Comparison of ENCODE assay signal across 25 mouse cellular contexts in genomic region chr3:146145501-146145900, GRCm38 (mm10). TPM values are rescaled to one million over a fixed set of nuclear protein-coding genes. Genes with fewer than 3 reads are reported as not detected.
A peak's percentile ranks its signal among the peaks of the same experiment; 100 is the strongest.
DNase-seq lines count a peak whose midpoint lies in the region; ATAC-seq and TF ChIP-seq lines count a peak whose summit lies in the region.
"Had no signal": no experiment of that assay in that cellular context is flagged by ENCODE, and none has a peak within 500 bp of the region (broad histone marks: within the 10 kb centered on the region; RNA-seq: fewer than 3 reads in every experiment).

No protein-coding gene starts in this region.

- TF ChIP-seq RAD21 in MEL (IDR thresholded peaks at IDR 0.05; ENCODE audit: low read depth, low read length) = no peak

- no peak overlapping the region for H3K4me3 ChIP-seq in intestine, postnatal 0 days (ENCODE audit: low read depth, low read length)
- no peak overlapping the region for H3K4me3 ChIP-seq in intestine, embryonic 15.5 days (replicated peaks)
- peak overlapping the region; percentile 36 to 41; a peak in 3 of 4 replicates for H3K4me3 ChIP-seq in MEL (ENCODE audit: control insufficient read depth in 1 of 2, insufficient read depth in 1 of 2, low read depth in 2 of 2, low read length in 2 of 2)
- H3K4me3 ChIP-seq: embryonic facial prominence, embryonic 12.5 days; heart, embryonic 12.5 days; midbrain, embryonic 15.5 days had no signal

- TF ChIP-seq EP300 in MEL (IDR thresholded peaks at IDR 0.05; ENCODE audit: low read depth in 1 of 2, low read length in 2 of 2) = no peak

- H3K4me1 ChIP-seq in intestine, postnatal 0 days (replicated peaks; ENCODE audit: control insufficient read depth, insufficient read depth, low read length) = no peaks in the 10 kb centered on the region
- H3K4me1 ChIP-seq in intestine, embryonic 15.5 days (replicated peaks) = no peaks in the 10 kb centered on the region; the same call in 1 of the 2 replicates
- H3K4me1 ChIP-seq in MEL (ENCODE audit: control insufficient read depth in 1 of 2, insufficient read depth in 2 of 2, low read length in 2 of 2) = peaks cover 6 to 7% of the 10 kb centered on the region in 2 experiments

- H3K27ac ChIP-seq in intestine, postnatal 0 days (ENCODE audit: low read depth, low read length) = no peak overlapping the region
- no peak overlapping the region for H3K27ac ChIP-seq in intestine, embryonic 15.5 days
- peak overlapping the region; percentile 29; the same call in 1 of the 2 replicates for H3K27ac ChIP-seq in MEL (ENCODE audit: control insufficient read depth, low read depth, low read length)
- H3K27ac ChIP-seq: embryonic facial prominence, embryonic 12.5 days; midbrain, embryonic 15.5 days had no signal

- no peak for ATAC-seq in intestine, postnatal 0 days
- ATAC-seq in intestine, embryonic 15.5 days = no peak
- peak; percentile 61 for ATAC-seq in megakaryocyte-erythroid progenitor cell, adult 5-6 weeks (replicated peaks; ENCODE audit: low FRiP score, low TSS enrichment, poor library complexity, severe bottlenecking)
- ATAC-seq: forebrain, embryonic 16.5 days; midbrain, embryonic 15.5 days had no signal

- no peak overlapping the region for H3K4me2 ChIP-seq in intestine, postnatal 0 days (replicated peaks; ENCODE audit: low read depth)
- H3K4me2 ChIP-seq in intestine, embryonic 15.5 days (replicated peaks) = no peak overlapping the region
- H3K4me2 ChIP-seq: embryonic facial prominence, embryonic 12.5 days; heart, embryonic 12.5 days; midbrain, embryonic 15.5 days had no signal

- H3K27me3 ChIP-seq in intestine, postnatal 0 days (replicated peaks; ENCODE audit: control insufficient read depth, insufficient read depth, low read length) = no peaks in the 10 kb centered on the region
- no peaks in the 10 kb centered on the region for H3K27me3 ChIP-seq in intestine, embryonic 15.5 days (replicated peaks)
- H3K27me3 ChIP-seq in MEL (ENCODE audit: control insufficient read depth in 1 of 2, insufficient read depth in 2 of 2, low read length in 2 of 2) = no peaks in the 10 kb centered on the region; a peak in 2 of 4 replicates

- 59% methylated on average over 5 of the region's 5 CpGs for WGBS in intestine, postnatal 0 days
- WGBS in intestine, embryonic 15.5 days = 59% methylated on average over 5 of the region's 5 CpGs

- no peaks in the 10 kb centered on the region for H3K79me2 ChIP-seq in MEL (ENCODE audit: control insufficient read depth, insufficient read depth, low read length, poor library complexity)

- TF ChIP-seq CTCF in intestine, postnatal 0 days (IDR thresholded peaks at IDR 0.05; ENCODE audit: low read depth) = peak; percentile 66
- peak in 2 of 3 experiments; percentile 20 to 38; a peak in 3 of 6 replicates for TF ChIP-seq CTCF in MEL (IDR thresholded peaks at IDR 0.05 in 2 of 3, conservative IDR thresholded peaks at IDR 0.05 in 1 of 3; ENCODE audit: control insufficient read depth in 1 of 3, insufficient read depth in 1 of 3, low read depth in 2 of 3, low read length in 3 of 3, poor library complexity in 1 of 3, severe bottlenecking in 1 of 3)

- TF ChIP-seq POLR2A in MEL (IDR thresholded peaks at IDR 0.05; ENCODE audit: control insufficient read depth in 1 of 2, insufficient read depth in 1 of 2, low read depth in 1 of 2, low read length in 2 of 2, poor library complexity in 1 of 2) = no peak

- DNase-seq in 3T3-L1 (ENCODE audit: low read depth, low spot score) (peak; percentile 14), MEL (ENCODE audit: low read depth, low spot score) (peak; percentile 68)
- no peak for DNase-seq in spleen, adult 12 weeks (ENCODE audit: low spot score)
- no peak for DNase-seq in layer of hippocampus, adult 18-20 months (ENCODE audit: low spot score in 2 of 2)
- no peak for DNase-seq in spleen, postnatal 4 days (ENCODE audit: low spot score in 2 of 2)
- DNase-seq: adrenal gland, postnatal 10 days; cerebellum, adult 18-20 months; heart, postnatal 36 days; kidney, postnatal 36 days; lung, adult 18-20 months; spleen, adult 18-20 months; thymus, postnatal 36 days had no signal

- H3K9ac ChIP-seq in intestine, postnatal 0 days (ENCODE audit: low read depth, low read length) = no peak overlapping the region
- no peak overlapping the region for H3K9ac ChIP-seq in intestine, embryonic 15.5 days
- peak overlapping the region; percentile 29 for H3K9ac ChIP-seq in MEL (ENCODE audit: control insufficient read depth, low read depth, low read length, poor library complexity, severe bottlenecking)
- H3K9ac ChIP-seq: embryonic facial prominence, embryonic 12.5 days; heart, embryonic 12.5 days; midbrain, embryonic 15.5 days had no signal

- H3K9me3 ChIP-seq in intestine, postnatal 0 days (ENCODE audit: control insufficient read depth) = no peaks in the 10 kb centered on the region
- no peaks in the 10 kb centered on the region for H3K9me3 ChIP-seq in intestine, embryonic 15.5 days
- no peaks in the 10 kb centered on the region for H3K9me3 ChIP-seq in MEL (replicated peaks; ENCODE audit: insufficient read depth, low read length)
- H3K9me3 ChIP-seq: G1E; heart, embryonic 12.5 days; midbrain, embryonic 15.5 days had no signal

- no peaks in the 10 kb centered on the region for H3K36me3 ChIP-seq in intestine, postnatal 0 days (ENCODE audit: control insufficient read depth, insufficient read depth)
- H3K36me3 ChIP-seq in intestine, embryonic 15.5 days = no peaks in the 10 kb centered on the region
- peaks cover 0 to 2% of the 10 kb centered on the region in 2 experiments; a peak in 2 of 4 replicates for H3K36me3 ChIP-seq in MEL (ENCODE audit: control insufficient read depth in 1 of 2, insufficient read depth in 2 of 2, low read length in 2 of 2)
- H3K36me3 ChIP-seq: embryonic facial prominence, embryonic 12.5 days; G1E; heart, embryonic 12.5 days; midbrain, embryonic 15.5 days had no signal

TF ChIP-seq in MEL, 35 proteins besides CTCF, POLR2A, EP300 and RAD21:
- TF ChIP-seq ELF1 (IDR thresholded peaks at IDR 0.05; ENCODE audit: low read depth, low read length) (no peak), TAL1 (IDR thresholded peaks at IDR 0.05; ENCODE audit: low read length) (no peak), CHD2 (IDR thresholded peaks at IDR 0.05; ENCODE audit: low read length) (no peak), TBP (IDR thresholded peaks at IDR 0.05; ENCODE audit: low read depth, low read length) (no peak), MXI1 (IDR thresholded peaks at IDR 0.05; ENCODE audit: low read depth, low read length) (no peak), CHD1 (IDR thresholded peaks at IDR 0.05; ENCODE audit: low read depth, low read length) (no peak), POLR2AphosphoS5 (IDR thresholded peaks at IDR 0.05; ENCODE audit: borderline replicate concordance, low read depth, low read length) (no peak), E2F4 (IDR thresholded peaks at IDR 0.05; ENCODE audit: borderline replicate concordance, low read depth, low read length) (no peak), ZNF384 (IDR thresholded peaks at IDR 0.05; ENCODE audit: low read depth, low read length) (no peak), GATA1 (IDR thresholded peaks at IDR 0.05; ENCODE audit: low read depth, low read length) (no peak), MEF2A (IDR thresholded peaks at IDR 0.05; ENCODE audit: extremely low read depth, insufficient replicate concordance, low read depth, low read length, poor library complexity, severe bottlenecking) (no peak), MYB (IDR thresholded peaks at IDR 0.05; ENCODE audit: low read depth, low read length) (no peak), HCFC1 (IDR thresholded peaks at IDR 0.05; ENCODE audit: low read depth, low read length) (no peak), TCF12 (IDR thresholded peaks at IDR 0.05; ENCODE audit: low read depth, low read length) (no peak), MAFK (IDR thresholded peaks at IDR 0.05; ENCODE audit: borderline replicate concordance, low read depth, low read length) (no peak), USF2 (IDR thresholded peaks at IDR 0.05; ENCODE audit: borderline replicate concordance in 1 of 2, insufficient read depth in 1 of 2, low read depth in 1 of 2, low read length in 2 of 2) (no peak)

RNA-seq across cellular contexts. Expression of gene Mcoln2, which starts 4.1 kb away (rescaled TPM):
- polyA plus RNA-seq in intestine, postnatal 0 days (2015; fragmentation: Nextera tagmentation; extraction: Ambion mirVana) = 6.4 TPM in 2 replicates
- 7.9 and 8.3 TPM in 2 replicates for polyA plus RNA-seq in intestine, embryonic 15.5 days (2015; fragmentation: Nextera tagmentation; extraction: Ambion mirVana)
- 0.42 and 0.65 TPM in 2 replicates for total RNA-seq in MEL (2012; rRNA removed)
- under 1 TPM in 1 of 2 experiments, not detected in 1; 0.10 TPM for polyA plus RNA-seq in MEL (2012; ENCODE audit: insufficient read depth in 1 of 2, insufficient read length in 2 of 2, low read depth in 1 of 2, low replicate concordance in 2 of 2, missing spikeins in 1 of 2)
- 0.09 and 1.5 TPM in 2 replicates for total RNA-seq in megakaryocyte-erythroid progenitor cell, adult 5-6 weeks (2014; fragmentation: Nextera tagmentation)
- total RNA-seq in megakaryocyte-erythroid progenitor cell, adult 5-6 weeks (2017) = 0.99 and 3.8 TPM in 2 replicates
- total RNA-seq in layer of hippocampus, adult 18-20 months (2021) = not detected
- total RNA-seq: gastrocnemius, adult 18-20 months; layer of hippocampus, postnatal 10 days had no signal
- polyA plus RNA-seq: forebrain, embryonic 16.5 days; G1E had no signal

RNA-seq across cellular contexts. Expression of gene Mcoln3, which starts 28.3 kb away (rescaled TPM):
- 137 and 144 TPM in 2 replicates for polyA plus RNA-seq in intestine, postnatal 0 days (2015; fragmentation: Nextera tagmentation; extraction: Ambion mirVana)
- polyA plus RNA-seq in intestine, embryonic 15.5 days (2015; fragmentation: Nextera tagmentation; extraction: Ambion mirVana) = 30.5 and 38.5 TPM in 2 replicates
- total RNA-seq in MEL (2012; rRNA removed) = not detected in 2 replicates
- not detected for polyA plus RNA-seq in MEL (2012; ENCODE audit: insufficient read depth in 1 of 2, insufficient read length in 2 of 2, low read depth in 1 of 2, low replicate concordance in 2 of 2, missing spikeins in 1 of 2)
- total RNA-seq in megakaryocyte-erythroid progenitor cell, adult 5-6 weeks (2014; fragmentation: Nextera tagmentation) = 0.09 and 0.30 TPM in 2 replicates
- total RNA-seq in megakaryocyte-erythroid progenitor cell, adult 5-6 weeks (2017) = 0.38 TPM in 1 of 2 replicates, not detected in the other
- not detected for total RNA-seq in layer of hippocampus, adult 18-20 months (2021)
- total RNA-seq: G1E; gastrocnemius, adult 18-20 months; heart, postnatal 36 days; layer of hippocampus, postnatal 10 days; left cerebral cortex, postnatal 10 days had no signal
- polyA plus RNA-seq: G1E had no signal

RNA-seq across cellular contexts. Expression of gene Wdr63, which starts 37.6 kb away (rescaled TPM):
- polyA plus RNA-seq in intestine, postnatal 0 days (2015; fragmentation: Nextera tagmentation; extraction: Ambion mirVana) = 0.89 and 1.0 TPM in 2 replicates
- polyA plus RNA-seq in intestine, embryonic 15.5 days (2015; fragmentation: Nextera tagmentation; extraction: Ambion mirVana) = 0.38 TPM in 1 of 2 replicates, not detected in the other
- total RNA-seq in MEL (2012; rRNA removed) = not detected in 2 replicates
- not detected for polyA plus RNA-seq in MEL (2012; ENCODE audit: insufficient read depth in 1 of 2, insufficient read length in 2 of 2, low read depth in 1 of 2, low replicate concordance in 2 of 2, missing spikeins in 1 of 2)
- total RNA-seq in megakaryocyte-erythroid progenitor cell, adult 5-6 weeks (2014; fragmentation: Nextera tagmentation) = not detected in 2 replicates
- not detected in 2 replicates for total RNA-seq in megakaryocyte-erythroid progenitor cell, adult 5-6 weeks (2017)
- 1 to 10 TPM; 1.1 TPM for total RNA-seq in layer of hippocampus, adult 18-20 months (2021)
- total RNA-seq: G1E; gastrocnemius, adult 18-20 months; heart, postnatal 36 days; megakaryocyte, adult 5-6 weeks had no signal
- polyA plus RNA-seq: G1E; heart, embryonic 12.5 days; intestine, embryonic 14.5 days had no signal

Comparison
In these comparisons a context has a peak if more than half of its experiments do, and no peak if none do; other contexts are left out.
1. H3K4me3 ChIP-seq: peak in MEL (2 of 2); none in intestine, postnatal 0 days (single experiment) and intestine, embryonic 15.5 days (single experiment).
2. DNase-seq: peak in 3T3-L1 (single experiment) and MEL (single experiment); none in spleen, adult 12 weeks (single experiment), layer of hippocampus, adult 18-20 months (0 of 2) and spleen, postnatal 4 days (0 of 2).